Mouse (Mus musculus) embryonic facial prominence, embryonic 10.5 days (tissue): Measurements from ENCODE around the gene Ssr3. TPM values are rescaled to one million over a fixed set of nuclear protein-coding genes. Genes with fewer than 3 reads are reported as not detected.

Source experiments
- DNase-seq: peaks from one replicate; pipeline ENCODE4 v3.0.0-alpha.2; 2017; ENCODE audit warnings: low spot score
- H3K27ac ChIP-seq: fragments of 300-500 bp; sonication (generic); replicated peaks from 2 replicates; pipeline ENCODE4 v1.5.1; 2016; ENCODE audit warnings: mild to moderate bottlenecking
- H3K27me3 ChIP-seq: fragments of 300-500 bp; sonication (generic); replicated peaks from 2 replicates; pipeline ENCODE4 v1.6.1; 2016; ENCODE audit warnings: low read depth, mild to moderate bottlenecking; ENCODE audit not compliant: poor library complexity, severe bottlenecking
- H3K36me3 ChIP-seq: fragments of 300-500 bp; sonication (generic); replicated peaks from 2 replicates; pipeline ENCODE4 v1.6.1; 2016; ENCODE audit warnings: mild to moderate bottlenecking, moderate library complexity
- H3K4me1 ChIP-seq: fragments of 300-500 bp; sonication (generic); 2 replicates; pipeline ENCODE4 v1.6.1; 2016
- H3K4me3 ChIP-seq: fragments of 300-500 bp; sonication (generic); 2 replicates; pipeline ENCODE4 v1.5.1; 2016; ENCODE audit warnings: mild to moderate bottlenecking, moderate library complexity
- H3K9me3 ChIP-seq: fragments of 300-500 bp; sonication (generic); 2 replicates; pipeline ENCODE4 v1.6.1; 2016; ENCODE audit warnings: mild to moderate bottlenecking
- WGBS: fragments of 180-500 bp; shearing (Covaris S2); methylation state at CpG from one replicate; pipeline ENCODE4 v1.1.7; 2016; 5-methylcytosine and 5-hydroxymethylcytosine counted together
- polyA plus RNA-seq: library from polyadenylated mRNA; unstranded; fragments of >200 nt; fragmentation: Nextera tagmentation; extraction: Ambion mirVana; gene quantifications from 2 replicates; pipeline ENCODE4 v1.2.1, GENCODE M21; 2016

The Ssr3 gene
- polyA plus RNA-seq, 1 experiment from 2014 or later = 226 TPM

DNA sequence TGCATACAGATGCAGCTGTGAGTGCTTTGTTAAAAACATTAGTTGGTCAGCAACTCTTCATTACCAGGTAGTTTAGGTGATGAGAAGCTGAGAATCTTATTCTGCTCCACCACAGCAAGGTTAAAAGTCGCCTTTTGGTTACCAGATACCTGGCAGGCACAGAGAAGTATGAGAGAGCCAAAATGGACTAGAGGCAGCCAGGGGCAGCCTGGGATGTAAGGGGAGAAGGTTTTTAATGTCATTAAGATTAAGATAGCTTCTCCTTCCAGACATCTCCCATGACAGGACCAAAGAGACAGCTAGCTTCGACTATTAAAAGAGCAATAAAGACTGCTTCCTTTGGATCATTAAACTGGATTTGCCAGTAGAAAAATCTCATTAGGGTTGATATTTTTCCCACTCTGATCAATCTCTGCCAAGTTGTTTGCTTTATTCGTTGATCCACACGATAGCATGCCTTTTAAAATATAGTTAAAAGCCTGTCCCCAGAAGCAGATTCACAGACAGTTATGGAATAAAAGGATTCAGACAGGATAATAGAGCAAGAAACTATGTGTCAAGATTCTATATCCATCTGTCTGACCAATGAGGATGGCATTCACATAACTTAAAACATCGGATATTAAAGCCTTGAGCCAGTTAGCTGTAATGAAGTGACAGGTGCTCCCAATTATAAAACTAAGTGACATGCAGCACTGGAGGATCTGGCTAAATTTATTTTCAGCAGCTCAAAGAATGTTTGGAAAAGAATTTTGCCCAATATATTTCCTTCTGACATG is 52.1 kb downstream of the Ssr3 start:
- H3K36me3 ChIP-seq = no peaks in the 10 kb centered on the region
- H3K27ac ChIP-seq = no peak overlapping the region
- H3K9me3 ChIP-seq = no peaks in the 10 kb centered on the region
- H3K4me1 ChIP-seq = peaks cover 4% of the 10 kb centered on the region; the same call in 1 of the 2 replicates
- H3K4me3 ChIP-seq = no peak overlapping the region
- 82% methylated on average over 5 of the region's 5 CpGs for WGBS
- DNase-seq = no peak
- H3K27me3 ChIP-seq = no peaks in the 10 kb centered on the region

DNA sequence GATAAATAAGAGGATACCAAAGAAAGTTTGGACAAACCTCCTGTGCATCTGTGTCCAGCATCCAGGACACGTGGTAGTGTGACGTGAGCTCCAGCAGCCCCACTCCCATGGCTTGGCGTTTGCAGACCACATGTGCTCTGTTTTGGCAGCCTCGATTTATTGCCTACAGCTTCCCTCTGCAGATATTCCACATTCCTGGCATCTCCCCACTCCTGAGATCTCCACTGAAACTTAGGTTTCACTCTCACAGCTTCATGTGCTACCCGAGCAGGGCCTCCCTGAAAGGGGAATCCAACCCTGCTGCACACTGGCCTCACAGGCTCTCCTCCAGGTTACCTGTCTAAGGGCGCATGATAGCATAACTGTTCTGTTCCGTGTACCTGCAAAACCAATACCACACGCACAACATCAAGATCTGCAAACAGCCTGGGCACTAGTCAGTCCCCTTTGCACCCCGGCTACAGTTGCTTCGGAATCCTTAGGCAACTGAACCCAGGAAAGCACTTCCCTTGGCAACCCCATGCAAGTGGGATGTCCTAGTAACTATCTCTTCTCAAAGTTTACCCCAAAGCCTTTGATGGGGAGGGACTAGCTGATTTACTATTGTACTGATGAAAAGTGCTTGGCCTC is 54.5 kb downstream of the Ssr3 start:
- Histone ChIP-seq H3K27ac (no peak overlapping the region), H3K27me3 (no peaks in the 10 kb centered on the region), H3K36me3 (no peaks in the 10 kb centered on the region), H3K9me3 (no peaks in the 10 kb centered on the region), H3K4me1 (no peaks in the 10 kb centered on the region), H3K4me3 (no peak overlapping the region)
- 85% methylated on average over 10 of the region's 10 CpGs for WGBS
- DNase-seq = no peak

Other genes starting within 250 kb of the Ssr3 start
- 47.5 and 48.7 TPM in 2 replicates for gene Tiparp, start 135.8 kb upstream of the Ssr3 start, polyA plus RNA-seq